Mouse (Mus musculus): Measurements from ENCODE around the gene Pts.

Gene Pts

GRCm38 (mm10) chr9:50528293-50528892, at the start of gene Pts:
TSS of gene Pts (minus strand) at chr9:50528724.
- DNase-seq (ENCODE audit: low spot score in 2 of 2): peak; percentile 95 to 98

- DNase-seq (ENCODE audit: low spot score in 2 of 2): peak in 1 of 2 experiments; percentile 65
Observed at GRCm38 (mm10) chr9:50569599-50570525, 41.3 kb upstream of the Pts start.

DNA sequence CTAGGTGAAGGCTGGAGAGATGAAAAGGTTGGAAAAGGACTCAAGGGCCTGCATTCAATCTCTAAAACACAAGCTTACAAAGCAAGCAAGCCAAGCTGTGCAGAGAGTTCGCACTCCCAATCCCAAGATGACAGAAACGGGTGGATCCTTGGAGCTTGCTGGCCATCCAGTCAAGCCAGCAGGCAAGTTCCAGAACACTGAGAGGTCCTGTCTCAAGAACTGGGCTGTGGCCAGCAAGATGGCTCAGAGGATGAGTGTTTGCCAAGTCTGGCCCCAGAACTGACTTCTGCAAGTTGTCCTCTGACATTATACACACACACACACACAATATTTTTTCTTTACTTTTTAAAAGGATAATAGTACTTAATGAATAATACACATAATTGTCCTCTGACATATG, 39.4 kb upstream of the Pts start:
- DNase-seq (ENCODE audit: low spot score in 2 of 2): no peak

DNA sequence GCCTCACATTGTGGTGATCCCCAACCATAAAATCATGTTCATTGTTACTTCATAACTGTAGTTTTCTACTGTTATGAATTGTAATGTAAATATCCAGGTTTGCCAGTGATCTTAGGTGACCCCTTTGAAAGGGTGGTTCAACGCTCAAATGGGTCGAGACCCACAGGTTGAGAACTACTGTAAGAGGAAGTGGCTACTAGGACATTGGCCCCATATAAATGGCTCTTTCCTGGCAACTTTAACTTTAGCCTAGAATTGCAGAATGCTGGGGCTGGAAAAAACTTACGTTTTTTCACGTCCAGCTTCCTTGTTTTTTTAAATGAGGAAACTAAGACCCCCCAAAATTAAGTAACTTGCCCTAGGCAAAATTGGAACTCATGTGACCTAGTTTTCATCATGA, 38.8 kb upstream of the Pts start:
- no peak for DNase-seq (ENCODE audit: low spot score in 2 of 2)

- DNase-seq (ENCODE audit: low spot score in 2 of 2): no peak
Observed at GRCm38 (mm10) chr9:50565940-50566339, 37.4 kb upstream of the Pts start.

DNA sequence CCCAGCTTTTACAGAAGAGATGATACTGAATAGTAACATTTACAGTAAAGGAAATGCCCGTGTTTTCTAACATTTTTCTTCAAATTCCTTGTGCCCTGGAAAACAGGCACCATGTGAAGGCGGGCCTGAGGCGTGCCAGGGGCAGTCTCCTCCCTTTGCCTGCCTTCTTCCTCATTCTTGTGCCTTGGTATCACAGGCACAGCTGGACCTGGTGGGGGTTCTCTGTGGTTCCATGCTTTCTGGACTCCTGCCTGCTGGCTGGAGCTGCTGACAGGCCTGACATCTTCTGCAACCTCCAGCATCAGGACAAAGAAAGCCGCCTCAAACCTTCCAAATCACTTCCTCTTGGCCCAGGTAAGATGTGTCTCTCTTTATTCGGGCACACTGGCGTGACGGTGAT, 36.6 kb upstream of the Pts start:
- DNase-seq (ENCODE audit: low spot score in 2 of 2): peak in 1 of 2 experiments; percentile 18

DNA sequence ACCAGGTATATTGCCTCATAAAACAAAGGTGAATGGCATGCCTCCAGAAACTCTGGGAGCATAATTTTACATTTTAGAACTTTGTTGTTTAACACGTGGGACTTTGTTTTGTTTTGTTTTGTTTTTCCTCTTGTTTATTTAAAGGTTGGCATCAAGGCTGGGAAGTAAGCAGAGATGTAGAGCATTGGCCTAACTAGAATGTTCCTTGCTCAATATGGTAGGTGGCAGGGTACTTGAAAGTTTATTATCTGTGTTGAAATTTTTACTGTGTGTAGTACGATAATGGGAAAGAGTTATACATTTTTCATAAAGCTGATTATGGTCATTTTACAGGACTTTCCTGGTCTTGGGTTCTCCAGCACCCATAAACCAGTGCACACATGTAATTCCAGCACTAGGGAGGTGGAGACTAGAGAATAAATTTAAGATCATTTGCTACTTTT, 33.4 kb upstream of the Pts start:
- no peak for DNase-seq (ENCODE audit: low spot score in 2 of 2)

DNA sequence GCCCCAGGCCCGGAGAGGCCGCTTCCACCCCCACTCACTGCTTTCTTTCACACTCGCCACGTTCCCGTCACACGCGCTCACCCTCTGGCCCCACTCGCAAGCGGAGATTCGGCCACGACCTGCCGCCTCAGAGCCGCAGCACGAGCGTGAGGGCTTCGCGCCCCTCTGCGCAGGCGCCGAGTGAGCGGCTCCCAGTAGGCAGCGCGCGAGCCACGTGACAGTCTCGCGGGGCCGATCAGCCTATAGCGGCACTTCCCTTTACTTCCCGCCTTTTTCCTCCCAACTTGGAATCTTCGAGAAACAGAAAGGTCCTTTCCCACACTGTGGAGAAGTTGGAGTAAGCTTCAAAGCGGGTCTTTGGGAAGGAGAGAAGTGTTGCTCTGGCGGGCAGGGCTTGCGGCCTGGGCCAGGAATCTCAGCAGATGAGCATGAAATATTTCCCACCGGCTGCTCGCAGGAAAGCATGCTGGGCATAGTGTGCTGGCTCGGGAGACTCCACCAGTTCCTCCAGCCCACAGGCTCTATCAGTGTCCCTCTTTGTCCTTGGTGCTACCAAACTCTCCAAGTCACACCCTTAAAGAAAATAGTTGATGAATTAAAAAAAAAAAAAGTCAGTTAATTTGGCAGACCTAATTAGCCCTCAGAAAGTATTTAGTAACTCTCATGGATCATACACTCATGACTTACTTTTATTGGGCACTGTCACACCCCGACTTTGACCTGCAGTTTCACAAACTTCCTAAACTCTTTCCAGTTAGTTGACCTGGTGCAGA, 32.8 kb upstream of the Pts start, which contains the start of gene Tex12:
Gene Tex12 (minus strand): TSS at position 181 of the 773 bp plus-strand sequence.
- no peak for DNase-seq (ENCODE audit: low spot score in 2 of 2)

- no peak for DNase-seq (ENCODE audit: low spot score in 2 of 2)
Observed at GRCm38 (mm10) chr9:50555094-50555446, 26.5 kb upstream of the Pts start, which contains the start of gene Bco2. TSS of gene Bco2 (minus strand) at chr9:50555181.

GRCm38 (mm10) chr9:50554241-50555093, 25.9 kb upstream of the Pts start, which contains the start of gene Il18:
TSS of gene Il18 (plus strand) at chr9:50554827.
- DNase-seq (ENCODE audit: low spot score in 2 of 2): no peak

DNA sequence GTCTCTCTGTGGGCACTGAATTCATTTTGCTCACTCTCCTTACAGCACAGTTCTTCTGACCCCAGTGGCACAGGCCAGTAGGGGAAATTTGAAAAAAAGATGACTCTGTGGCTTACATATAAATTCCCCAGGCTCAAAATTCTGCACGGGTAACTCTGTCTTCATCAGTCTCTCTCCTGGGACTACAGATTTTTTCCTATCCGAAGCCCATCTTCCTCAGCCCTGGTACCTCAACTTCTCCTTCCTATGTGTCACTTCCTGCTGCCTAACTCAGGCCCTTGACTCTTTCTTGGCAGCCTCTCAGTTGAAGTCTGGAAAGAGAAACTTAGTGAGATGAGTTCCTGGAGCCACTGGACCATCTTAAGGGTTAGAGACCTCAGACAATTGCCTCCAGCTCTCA, 25.0 kb upstream of the Pts start:
- DNase-seq (ENCODE audit: low spot score in 2 of 2): no peak

- DNase-seq (ENCODE audit: low spot score in 2 of 2): no peak
Observed at GRCm38 (mm10) chr9:50552206-50552605, 23.7 kb upstream of the Pts start.

GRCm38 (mm10) chr9:50548936-50549335, 20.4 kb upstream of the Pts start:
- no peak for DNase-seq (ENCODE audit: low spot score in 2 of 2)

DNA sequence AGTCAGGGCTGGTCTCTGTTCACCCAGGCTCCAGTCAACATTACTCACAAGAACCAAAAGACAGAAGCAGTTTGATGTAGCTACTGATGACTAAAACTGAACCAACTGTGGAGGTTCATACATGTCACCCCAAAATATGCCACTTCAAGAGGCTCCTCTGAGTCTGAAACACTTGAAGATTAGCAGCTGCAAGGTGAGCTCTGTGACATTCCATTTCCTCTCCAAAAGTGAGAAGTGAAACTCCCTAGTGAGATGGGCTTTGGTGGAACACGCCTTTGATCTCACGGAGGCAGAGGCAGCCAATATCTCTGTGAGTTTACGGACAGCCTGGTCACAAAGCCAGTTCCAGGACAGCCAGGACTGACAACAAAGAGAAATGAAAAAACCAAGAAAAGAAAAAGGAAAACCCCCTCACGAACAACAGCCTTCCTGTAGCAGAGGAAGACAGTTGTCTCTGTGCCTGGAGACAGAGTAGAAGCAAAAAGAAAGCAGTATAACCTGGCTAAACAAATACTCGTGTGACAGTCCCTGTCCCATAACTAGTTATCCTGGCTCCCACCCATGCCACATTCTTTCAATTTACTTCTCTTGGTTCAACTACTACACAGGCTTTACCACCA, 19.4 kb upstream of the Pts start:
- DNase-seq (ENCODE audit: low spot score in 2 of 2): no peak

- no peak for DNase-seq (ENCODE audit: low spot score in 2 of 2)
Observed at GRCm38 (mm10) chr9:50542401-50542800, 13.9 kb upstream of the Pts start.

DNA sequence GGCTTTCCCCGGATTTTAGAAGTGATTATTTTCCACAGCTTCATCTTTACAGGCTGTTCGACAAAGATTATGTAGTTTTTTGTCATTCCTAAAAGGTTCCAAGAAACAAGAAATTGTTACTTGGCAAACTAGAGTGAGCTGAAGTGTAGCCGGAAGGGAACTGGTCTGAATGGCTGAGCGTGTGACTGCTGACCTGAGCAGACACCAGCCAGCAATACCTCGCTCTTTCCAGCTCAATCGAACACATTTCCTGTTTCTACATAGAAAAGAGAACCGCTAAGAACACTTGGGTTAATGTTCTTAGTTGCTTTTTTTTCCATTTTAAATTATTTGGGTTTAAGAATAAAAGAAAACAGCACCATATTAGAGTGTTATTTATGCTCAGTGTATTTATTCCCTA, 11.6 kb upstream of the Pts start:
- DNase-seq (ENCODE audit: low spot score in 2 of 2): no peak

GRCm38 (mm10) chr9:50537295-50537694, 8.8 kb upstream of the Pts start:
- DNase-seq (ENCODE audit: low spot score in 2 of 2): no peak

DNA sequence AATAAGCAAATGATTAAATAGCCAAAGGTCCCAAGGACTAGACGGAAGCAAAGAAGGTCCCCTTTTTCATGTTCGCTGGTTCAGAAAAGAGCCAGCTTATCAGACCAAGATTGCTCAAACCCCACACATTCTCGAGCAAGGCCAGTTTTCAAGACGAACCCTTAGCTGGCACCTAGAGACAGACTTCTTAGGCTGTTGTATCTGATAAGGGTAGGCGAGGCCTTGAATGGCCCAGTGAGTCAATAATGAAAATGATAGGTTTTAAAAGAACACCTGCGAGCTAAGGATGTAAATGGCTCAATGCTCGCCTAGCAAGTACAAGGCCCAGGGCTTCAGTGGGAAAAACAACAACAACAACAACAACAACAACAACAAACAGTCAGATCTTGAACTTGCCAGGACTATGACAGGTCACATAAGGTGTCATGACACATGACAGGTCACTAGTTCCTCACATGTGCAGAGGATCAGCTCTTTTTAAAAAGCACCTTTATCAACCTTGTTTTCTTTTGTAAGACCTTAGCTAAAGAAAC, 8.1 kb upstream of the Pts start:
- DNase-seq (ENCODE audit: low spot score in 2 of 2): no peak

- peak in 1 of 2 experiments; percentile 24 for DNase-seq (ENCODE audit: low spot score in 2 of 2)
Observed at GRCm38 (mm10) chr9:50535930-50536329, 7.4 kb upstream of the Pts start.

DNA sequence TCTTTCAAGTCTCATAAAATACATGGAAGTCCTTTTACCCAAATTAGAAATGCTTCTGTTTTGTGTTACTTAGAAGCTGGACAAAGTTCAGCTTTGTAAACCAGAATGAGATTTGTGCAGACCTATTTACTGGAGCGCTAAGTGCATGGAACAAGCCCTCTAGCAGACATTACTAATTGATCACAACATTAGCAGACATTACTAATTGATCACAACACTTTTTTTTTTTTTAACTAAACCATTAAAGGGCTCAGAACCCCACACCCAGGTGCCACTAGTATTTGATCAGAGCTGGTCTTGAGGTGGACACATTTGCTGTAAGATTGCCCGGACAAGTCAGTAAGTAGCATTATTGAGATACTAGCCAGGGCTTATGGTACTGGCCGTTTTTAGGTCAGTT, 5.3 kb upstream of the Pts start:
- DNase-seq (ENCODE audit: low spot score in 2 of 2): no peak
